Mouse (Mus musculus): ENCODE data around the gene Slc5a10. TPM values are rescaled to one million over a fixed set of nuclear protein-coding genes. Genes with fewer than 3 reads are reported as not detected.

Gene Slc5a10
- polyA plus RNA-seq, 1 experiment, result 0.27 TPM

GRCm38 (mm10) chr11:61652686-61653447 is 67.8 kb downstream of the Slc5a10 start, which contains the start of gene Grap:
Gene Grap, plus strand, starts transcription at chr11:61653265.
- WGBS, result 14% methylated on average over 10 of the region's 10 CpGs
- Histone ChIP-seq H3K36me3 (ENCODE audit: control insufficient read depth, insufficient read depth, low read length) (no peaks in the 10 kb centered on the region), H3K27ac (ENCODE audit: control insufficient read depth, insufficient read depth, low read length) (peak within 1 kb of the TSS; percentile 82), H3K4me3 (ENCODE audit: control insufficient read depth, insufficient read depth, low read length) (peak within 1 kb of the TSS; percentile 87), H3K4me1 (replicated peaks; ENCODE audit: control insufficient read depth, insufficient read depth, low read length) (peaks cover 64% of the 10 kb centered on the region), H3K27me3 (ENCODE audit: control insufficient read depth, insufficient read depth, low read length) (no peaks in the 10 kb centered on the region)
- TF ChIP-seq CTCF (IDR thresholded peaks at IDR 0.05; ENCODE audit: borderline replicate concordance, control insufficient read depth, extremely low read depth, insufficient read depth, low read length, poor library complexity) (no peak), POLR2A (IDR thresholded peaks at IDR 0.05; ENCODE audit: control insufficient read depth, extremely low read depth, insufficient read depth, low read length, poor library complexity) (peak; percentile 85)
- peak; percentile 79 for DNase-seq

- 91% methylated on average over 5 of the region's 5 CpGs for WGBS
- DNase-seq, result no peak
- Histone ChIP-seq H3K36me3 (ENCODE audit: control insufficient read depth, insufficient read depth, low read length) (no peaks in the 10 kb centered on the region), H3K4me3 (ENCODE audit: control insufficient read depth, insufficient read depth, low read length) (no peak overlapping the region), H3K4me1 (replicated peaks; ENCODE audit: control insufficient read depth, insufficient read depth, low read length) (peaks cover 63% of the 10 kb centered on the region), H3K27me3 (ENCODE audit: control insufficient read depth, insufficient read depth, low read length) (no peaks in the 10 kb centered on the region), H3K27ac (ENCODE audit: control insufficient read depth, insufficient read depth, low read length) (peak overlapping the region; percentile 82)
- TF ChIP-seq CTCF (IDR thresholded peaks at IDR 0.05; ENCODE audit: borderline replicate concordance, control insufficient read depth, extremely low read depth, insufficient read depth, low read length, poor library complexity) (no peak), POLR2A (IDR thresholded peaks at IDR 0.05; ENCODE audit: control insufficient read depth, extremely low read depth, insufficient read depth, low read length, poor library complexity) (no peak)
Measured at GRCm38 (mm10) chr11:61652216-61652615, 68.4 kb downstream of the Slc5a10 start.

- H3K36me3 ChIP-seq (ENCODE audit: control insufficient read depth, insufficient read depth, low read length), result no peaks in the 10 kb centered on the region
- no peak overlapping the region for H3K27ac ChIP-seq (ENCODE audit: control insufficient read depth, insufficient read depth, low read length)
- H3K27me3 ChIP-seq (ENCODE audit: control insufficient read depth, insufficient read depth, low read length), result no peaks in the 10 kb centered on the region
- DNase-seq, result no peak
- WGBS, result 84% methylated on average over 9 of the region's 9 CpGs
- H3K4me3 ChIP-seq (ENCODE audit: control insufficient read depth, insufficient read depth, low read length), result no peak overlapping the region
- TF ChIP-seq CTCF (IDR thresholded peaks at IDR 0.05; ENCODE audit: borderline replicate concordance, control insufficient read depth, extremely low read depth, insufficient read depth, low read length, poor library complexity), result no peak
- TF ChIP-seq POLR2A (IDR thresholded peaks at IDR 0.05; ENCODE audit: control insufficient read depth, extremely low read depth, insufficient read depth, low read length, poor library complexity), result no peak
- H3K4me1 ChIP-seq (replicated peaks; ENCODE audit: control insufficient read depth, insufficient read depth, low read length), result peaks cover 55% of the 10 kb centered on the region
Measured at GRCm38 (mm10) chr11:61650470-61651265, 70.0 kb downstream of the Slc5a10 start.

- no peak overlapping the region for H3K27ac ChIP-seq (ENCODE audit: control insufficient read depth, insufficient read depth, low read length)
- H3K36me3 ChIP-seq (ENCODE audit: control insufficient read depth, insufficient read depth, low read length), result no peaks in the 10 kb centered on the region
- H3K4me3 ChIP-seq (ENCODE audit: control insufficient read depth, insufficient read depth, low read length), result no peak overlapping the region
- H3K4me1 ChIP-seq (replicated peaks; ENCODE audit: control insufficient read depth, insufficient read depth, low read length), result peaks cover 50% of the 10 kb centered on the region
- no peak for DNase-seq
- H3K27me3 ChIP-seq (ENCODE audit: control insufficient read depth, insufficient read depth, low read length), result no peaks in the 10 kb centered on the region
- TF ChIP-seq CTCF (IDR thresholded peaks at IDR 0.05; ENCODE audit: borderline replicate concordance, control insufficient read depth, extremely low read depth, insufficient read depth, low read length, poor library complexity) (no peak), POLR2A (IDR thresholded peaks at IDR 0.05; ENCODE audit: control insufficient read depth, extremely low read depth, insufficient read depth, low read length, poor library complexity) (no peak)
- 83% methylated on average over 4 of the region's 4 CpGs for WGBS
Measured at GRCm38 (mm10) chr11:61649626-61650025, 71.0 kb downstream of the Slc5a10 start.

- 74% methylated on average over 5 of the region's 5 CpGs for WGBS
- Histone ChIP-seq H3K4me1 (replicated peaks; ENCODE audit: control insufficient read depth, insufficient read depth, low read length) (peaks cover 50% of the 10 kb centered on the region), H3K27ac (ENCODE audit: control insufficient read depth, insufficient read depth, low read length) (peak overlapping the region; percentile 24; the same call in 1 of the 2 replicates)
Measured at GRCm38 (mm10) chr11:61649163-61649580, 71.5 kb downstream of the Slc5a10 start.

GRCm38 (mm10) chr11:61648749-61649115 is 71.9 kb downstream of the Slc5a10 start:
- TF ChIP-seq CTCF (IDR thresholded peaks at IDR 0.05; ENCODE audit: borderline replicate concordance, control insufficient read depth, extremely low read depth, insufficient read depth, low read length, poor library complexity) (0 out of 2 replicates have a peak, but pooled peaks have one; percentile 17), POLR2A (IDR thresholded peaks at IDR 0.05; ENCODE audit: control insufficient read depth, extremely low read depth, insufficient read depth, low read length, poor library complexity) (no peak)
- peak; percentile 46 for DNase-seq
- no peak overlapping the region for H3K4me3 ChIP-seq (ENCODE audit: control insufficient read depth, insufficient read depth, low read length)
- no peaks in the 10 kb centered on the region for H3K27me3 ChIP-seq (ENCODE audit: control insufficient read depth, insufficient read depth, low read length)
- no peaks in the 10 kb centered on the region for H3K36me3 ChIP-seq (ENCODE audit: control insufficient read depth, insufficient read depth, low read length)
- peaks cover 47% of the 10 kb centered on the region for H3K4me1 ChIP-seq (replicated peaks; ENCODE audit: control insufficient read depth, insufficient read depth, low read length)
- peak overlapping the region; percentile 24; the same call in 1 of the 2 replicates for H3K27ac ChIP-seq (ENCODE audit: control insufficient read depth, insufficient read depth, low read length)
- WGBS, result 33% methylated on average over 7 of the region's 7 CpGs

More at GRCm38 (mm10) chr11:61649163-61649580, 71.5 kb downstream of the Slc5a10 start:
- no peak for TF ChIP-seq POLR2A (IDR thresholded peaks at IDR 0.05; ENCODE audit: control insufficient read depth, extremely low read depth, insufficient read depth, low read length, poor library complexity)
- no peak for TF ChIP-seq CTCF (IDR thresholded peaks at IDR 0.05; ENCODE audit: borderline replicate concordance, control insufficient read depth, extremely low read depth, insufficient read depth, low read length, poor library complexity)
- no peaks in the 10 kb centered on the region for H3K27me3 ChIP-seq (ENCODE audit: control insufficient read depth, insufficient read depth, low read length)
- no peaks in the 10 kb centered on the region for H3K36me3 ChIP-seq (ENCODE audit: control insufficient read depth, insufficient read depth, low read length)
- no peak overlapping the region for H3K4me3 ChIP-seq (ENCODE audit: control insufficient read depth, insufficient read depth, low read length)
- no peak for DNase-seq
